Mouse (Mus musculus) layer of hippocampus, postnatal 14 days (tissue): Measurements from ENCODE around the gene Foxp3. TPM values are rescaled to one million over a fixed set of nuclear protein-coding genes. Genes with fewer than 3 reads are reported as not detected.

Source experiments
- DNase-seq, 2 experiments: peaks; one replicate each; pipeline ENCODE4 v3.0.0; 2021 to 2022; ENCODE audit warnings: low spot score in 2 of 2, mixed read lengths in 1 of 2
- total RNA-seq, 2 experiments: library from RNA; stranded (reverse); gene quantifications; 2 replicates each; pipeline ENCODE4 v1.2.3; 2021

The Foxp3 gene
- total RNA-seq, 2 experiments from 2014 or later, result 0.24 TPM; not detected in 1

DNA sequence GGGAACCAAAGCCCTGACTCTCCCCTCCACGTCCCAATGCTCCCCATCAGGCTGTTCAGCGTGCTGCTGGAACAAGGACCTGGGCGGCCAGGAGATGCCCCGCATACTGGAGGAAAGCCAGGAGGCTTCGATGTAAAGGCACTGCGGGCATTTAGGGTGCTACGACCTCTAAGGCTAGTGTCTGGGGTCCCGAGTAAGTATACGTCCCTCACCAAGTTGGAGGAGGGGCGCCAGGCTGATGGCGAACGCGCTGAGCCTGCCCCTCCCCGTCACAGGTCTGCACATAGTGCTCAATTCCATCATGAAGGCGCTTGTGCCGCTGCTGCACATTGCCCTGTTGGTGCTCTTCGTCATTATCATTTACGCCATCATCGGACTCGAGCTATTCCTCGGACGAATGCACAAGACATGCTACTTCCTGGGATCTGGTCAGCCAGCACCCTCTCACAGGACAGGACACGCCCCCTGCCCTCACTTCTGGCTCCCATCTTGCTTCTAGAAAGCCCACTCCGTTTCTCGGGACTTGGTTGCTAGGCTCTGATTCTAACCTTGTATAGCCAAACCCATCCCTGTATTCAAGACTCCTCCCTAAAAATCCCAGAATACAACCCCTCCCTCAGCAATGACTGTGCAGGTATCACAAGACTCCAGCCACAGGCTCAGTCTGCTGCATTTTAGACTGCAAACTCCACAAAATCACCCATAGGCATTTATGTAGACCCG, 37.3 kb downstream of the Foxp3 start:
- peak in 1 of 2 experiments; percentile 24 for DNase-seq

DNA sequence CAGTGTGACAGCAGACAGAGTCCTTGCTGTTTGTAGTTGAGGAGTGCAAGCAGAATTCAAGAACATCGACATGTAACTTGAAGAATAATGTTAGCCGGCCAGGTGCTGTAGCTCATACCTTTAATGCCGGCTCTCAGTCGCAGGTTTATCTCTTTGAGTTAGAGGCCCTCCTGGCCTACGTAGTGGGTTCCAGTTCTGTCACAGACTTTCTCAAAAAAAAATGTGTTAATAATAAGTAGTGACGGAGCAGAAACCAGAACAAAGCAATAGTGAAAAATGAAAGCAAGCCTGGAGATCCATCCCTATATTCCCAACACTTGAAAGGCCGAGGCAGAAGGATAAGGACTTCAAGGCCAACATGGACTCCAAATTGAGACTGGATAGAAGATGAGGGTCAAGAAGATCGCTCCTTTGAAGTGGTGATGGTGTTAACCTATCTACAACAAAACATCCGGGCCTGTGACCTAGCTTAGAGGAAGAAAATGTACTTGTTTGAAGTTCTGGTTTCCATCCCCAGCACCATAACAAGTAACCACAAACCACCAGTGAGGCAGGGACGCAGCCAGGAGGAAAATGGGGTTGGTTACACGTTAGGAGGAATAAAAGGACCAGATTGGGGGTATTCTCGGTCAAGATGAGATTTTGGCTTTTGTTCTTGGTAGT, 44.6 kb downstream of the Foxp3 start:
- DNase-seq, result no peak

DNA sequence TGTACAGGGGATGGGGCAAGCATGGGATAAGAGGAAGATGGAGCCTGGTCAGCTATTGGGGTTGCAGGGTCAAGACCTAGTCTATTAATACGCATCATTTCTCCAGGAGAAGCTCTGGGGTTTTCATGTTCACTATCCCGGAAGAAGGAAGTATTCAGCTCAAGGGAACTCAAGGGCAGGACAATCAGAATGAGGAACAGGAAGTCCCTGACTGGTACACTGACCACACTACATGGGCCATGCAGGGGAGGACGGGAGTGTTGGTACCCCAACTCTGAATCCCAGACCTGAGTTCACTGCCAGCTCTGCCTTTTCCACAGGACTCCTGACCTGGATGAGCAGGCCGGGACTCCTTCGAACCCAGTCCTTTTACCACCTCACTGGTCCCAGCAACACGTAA, 59.1 kb downstream of the Foxp3 start:
- DNase-seq, result no peak

DNA sequence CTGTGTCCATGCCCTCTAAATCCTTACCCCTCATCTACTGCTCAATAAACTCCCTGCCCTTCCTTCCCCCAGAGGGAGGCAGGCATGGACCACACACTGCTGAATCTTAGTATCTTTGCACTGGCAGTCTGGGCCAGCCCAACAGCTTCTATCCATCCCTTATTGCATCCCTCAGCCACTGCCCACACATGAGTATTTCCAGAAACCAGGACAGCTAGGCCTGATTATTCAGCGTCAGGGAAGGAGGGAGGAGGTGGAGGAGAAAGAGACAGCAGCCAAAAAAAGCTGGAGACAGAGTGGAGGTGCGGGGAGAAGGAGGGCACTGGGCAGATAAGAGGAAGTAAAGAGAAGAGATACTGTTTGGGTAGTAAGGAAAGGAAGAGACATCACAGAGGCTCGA, 61.7 kb downstream of the Foxp3 start:
- no peak for DNase-seq

DNA sequence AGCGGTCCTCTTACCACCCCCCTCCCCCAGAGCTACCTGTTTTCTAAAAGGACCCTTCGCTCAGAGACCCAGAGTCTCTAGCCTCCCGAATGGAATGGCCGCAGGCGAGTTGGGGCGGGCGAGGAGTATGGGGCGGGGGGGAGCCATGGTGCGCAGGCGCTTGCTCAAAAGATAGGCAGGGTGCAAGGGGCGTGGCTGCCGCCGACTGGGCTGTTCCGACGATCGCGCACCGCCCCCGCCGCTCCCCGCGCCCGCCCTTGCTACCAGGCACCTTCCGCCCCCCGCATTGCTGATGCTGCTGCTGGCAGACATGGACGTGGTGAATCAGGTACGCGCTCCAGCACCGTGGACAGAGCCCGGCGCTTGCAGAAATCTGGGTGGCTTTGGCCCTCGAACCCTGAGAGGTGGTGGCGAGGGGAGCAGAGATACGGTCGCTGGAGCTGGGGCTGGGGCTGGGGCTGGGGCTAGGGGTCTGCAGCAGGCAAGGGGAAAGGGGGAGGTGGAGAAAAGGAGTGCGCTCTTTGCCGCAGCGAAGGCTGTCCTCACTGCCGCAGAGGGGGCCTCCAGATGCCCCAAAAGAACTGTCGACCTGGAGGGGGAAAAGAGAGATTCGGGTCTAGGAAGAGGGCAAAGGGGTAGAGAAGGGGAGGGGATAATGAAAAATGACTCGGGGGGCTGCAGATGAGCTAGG, 65.1 kb downstream of the Foxp3 start, which contains the start of gene Syp:
Gene Syp (plus strand): TSS at position 71 of the 691 bp plus-strand sequence.
- peak; percentile 81 to 87 for DNase-seq

DNA sequence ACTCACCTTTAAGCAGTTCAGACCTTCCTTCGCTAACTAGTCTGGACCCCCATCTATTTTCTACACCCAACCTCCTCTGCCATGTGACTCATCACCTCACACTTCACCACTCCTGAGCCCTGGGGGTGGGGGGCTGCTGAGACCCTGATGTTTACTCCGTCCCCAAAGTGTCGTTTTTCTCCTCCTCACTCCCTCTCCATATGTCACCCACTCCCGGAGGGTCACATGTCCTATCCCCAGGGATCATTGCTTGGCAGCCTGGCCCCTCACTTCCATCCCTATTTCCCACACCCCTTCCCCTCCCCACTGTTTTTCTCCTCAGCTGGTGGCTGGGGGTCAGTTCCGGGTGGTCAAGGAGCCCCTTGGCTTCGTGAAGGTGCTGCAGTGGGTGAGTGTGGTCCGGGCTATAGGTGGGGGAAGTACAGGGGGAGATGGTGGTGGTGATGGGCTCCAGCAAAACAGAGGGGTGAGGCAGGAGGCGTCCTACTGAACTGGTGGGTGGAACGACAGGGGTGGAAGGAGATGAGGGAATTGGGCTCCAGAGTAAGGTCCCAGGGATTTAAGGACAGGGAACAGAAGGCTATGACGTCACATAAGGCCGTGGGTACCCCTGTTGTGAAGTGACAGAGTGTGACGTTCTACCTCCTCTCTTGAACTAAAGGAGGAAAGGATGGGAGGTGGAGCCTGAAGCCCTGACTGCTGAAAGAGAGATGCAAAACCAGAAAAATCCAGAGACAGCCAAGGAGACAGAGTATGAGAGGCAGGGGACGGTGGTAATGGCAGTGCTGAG, 66.3 kb downstream of the Foxp3 start:
- DNase-seq, result peak in 1 of 2 experiments; percentile 44

DNA sequence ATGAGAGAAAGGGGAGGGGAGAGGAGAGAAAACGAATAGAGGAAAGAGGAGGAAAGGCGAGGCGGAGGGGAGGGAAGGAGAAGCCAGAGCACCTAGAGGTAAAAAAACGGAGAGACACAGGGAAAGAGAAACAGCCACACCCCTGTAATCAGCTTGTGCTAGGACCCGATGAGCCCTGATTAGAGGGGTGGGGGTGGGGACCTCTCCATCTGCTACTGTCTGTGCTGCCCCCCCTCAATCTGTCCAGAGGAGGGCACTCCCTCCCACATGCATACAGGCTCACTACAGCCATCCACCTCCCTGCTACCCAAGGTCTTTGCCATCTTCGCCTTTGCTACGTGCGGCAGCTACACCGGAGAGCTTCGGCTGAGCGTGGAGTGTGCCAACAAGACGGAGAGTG, 67.3 kb downstream of the Foxp3 start:
- no peak for DNase-seq

Other genes with a start within 250 kb of the Foxp3 start
- gene Usp27x, start 197.8 kb upstream of the Foxp3 start, total RNA-seq, result 10 to 100 TPM; 12.5 TPM
- 10 to 100 TPM; 16.5 to 16.7 TPM for gene Ppp1r3f, start 639 bp downstream of the Foxp3 start, total RNA-seq
- gene Ccdc22, start 31.9 kb downstream of the Foxp3 start, total RNA-seq, result 10 to 100 TPM; 22.6 to 24.5 TPM
- under 1 TPM in 1 of 2 experiments, not detected in 1; 0.21 TPM for gene Cacna1f, start 33.4 kb downstream of the Foxp3 start, total RNA-seq
- 1,000 to 10,000 TPM; 1,862 to 1,901 TPM for gene Syp, start 64.8 kb downstream of the Foxp3 start, total RNA-seq
- gene Prickle3, start 83.6 kb downstream of the Foxp3 start, total RNA-seq, result 1 to 10 TPM; 1.5 to 1.6 TPM
- 1 to 10 TPM; 7.0 to 9.6 TPM for gene Plp2, start 97.7 kb downstream of the Foxp3 start, total RNA-seq
- under 1 TPM; 0.25 to 0.31 TPM for gene Magix, start 107.6 kb downstream of the Foxp3 start, total RNA-seq
- 10 to 100 TPM; 33.2 to 36.3 TPM for gene Gpkow, start 123.5 kb downstream of the Foxp3 start, total RNA-seq
- gene Wdr45, start 140.7 kb downstream of the Foxp3 start, total RNA-seq, result 10 to 100 TPM; 47.7 to 48.1 TPM
- gene Gm45208, start 148.6 kb downstream of the Foxp3 start, total RNA-seq, result not detected
- 100 to 1,000 TPM in 1 of 2 experiments, 10 to 100 TPM in 1; 98.2 to 107 TPM for gene Praf2, start 154.8 kb downstream of the Foxp3 start, total RNA-seq
- 10 to 100 TPM; 15.5 to 19.6 TPM for gene Ccdc120, start 177.3 kb downstream of the Foxp3 start, total RNA-seq
- 10 to 100 TPM; 31.7 to 34.4 TPM for gene Tfe3, start 188.9 kb downstream of the Foxp3 start, total RNA-seq
- 10 to 100 TPM; 88.1 to 98.9 TPM for gene Gripap1, start 216.1 kb downstream of the Foxp3 start, total RNA-seq
- gene Kcnd1, start 248.6 kb downstream of the Foxp3 start, total RNA-seq, result 10 to 100 TPM in 1 of 2 experiments, 1 to 10 TPM in 1; 9.8 to 10.0 TPM